Mouse (Mus musculus) urinary bladder, adult 18-20 months (tissue): ENCODE measurements at regions not wholly inside any gene's neighbourhood (a gene's known extent, or its start where the extent isn't known, plus 50 kb on each side); places are given as distances from the start of the nearest gene placed in this dataset.

Experiments used
- DNase-seq, 2 experiments: peaks; one replicate each; pipeline ENCODE4 v3.0.0; 2022; ENCODE audit warnings: low spot score in 2 of 2, mixed read lengths in 2 of 2

DNA sequence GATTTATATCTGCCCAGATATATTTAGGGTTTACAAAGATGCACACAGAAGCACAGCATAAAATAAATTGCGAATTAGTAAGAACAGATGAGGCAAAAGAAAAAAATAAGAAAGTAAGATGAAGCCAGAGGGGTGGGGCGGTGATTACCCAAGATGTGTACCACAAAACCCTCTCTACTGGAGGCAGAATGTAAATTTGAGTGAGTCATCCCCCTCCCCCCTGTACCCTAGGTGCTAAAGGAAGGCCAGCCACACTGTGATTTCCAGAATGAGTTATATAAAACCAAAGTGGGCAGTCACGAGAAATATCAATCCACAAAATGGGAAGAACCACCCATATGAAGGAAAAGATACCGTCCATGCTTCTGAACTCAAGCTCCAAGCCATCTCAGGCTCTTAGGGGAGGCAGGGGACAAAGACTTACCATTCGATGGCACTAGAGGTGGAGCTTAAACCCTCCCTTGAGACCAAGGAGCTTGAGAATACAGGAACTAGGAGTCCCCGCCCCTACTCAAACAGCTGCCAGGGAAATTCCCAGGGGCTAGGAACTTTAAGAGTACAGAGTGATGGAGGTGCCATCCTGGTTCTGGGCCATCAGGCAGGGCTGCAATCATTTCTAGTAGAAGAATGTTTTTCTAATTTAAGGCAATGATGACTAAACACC, 383.8 kb downstream of the Bcor start:
- no peak for DNase-seq

DNA sequence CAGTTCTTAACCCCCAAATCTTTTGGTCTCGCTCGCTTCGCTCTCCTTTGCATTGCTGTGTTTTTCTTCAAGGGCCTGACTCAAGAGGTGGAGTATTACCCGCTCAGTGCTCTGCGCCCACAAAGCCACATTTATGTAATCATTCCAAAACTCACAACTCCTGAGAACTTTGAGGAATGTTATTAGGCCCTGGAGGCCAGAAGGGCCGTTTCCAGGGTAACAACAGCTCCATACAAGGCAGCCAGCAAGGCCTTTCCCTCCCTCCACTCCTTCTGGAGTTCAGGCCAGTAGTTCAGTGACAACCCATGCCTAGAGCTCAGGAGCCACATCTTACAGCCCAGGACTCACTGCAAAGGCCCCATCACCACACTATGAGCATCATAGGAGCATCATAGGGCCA, 365.1 kb downstream of the Bcor start:
- DNase-seq: no peak

GRCm38 (mm10) chrX:11797870-11798269, 362.3 kb downstream of the Bcor start:
- DNase-seq: no peak

- DNase-seq: no peak
Measured at GRCm38 (mm10) chrX:11798326-11798725, 361.8 kb downstream of the Bcor start.

DNA sequence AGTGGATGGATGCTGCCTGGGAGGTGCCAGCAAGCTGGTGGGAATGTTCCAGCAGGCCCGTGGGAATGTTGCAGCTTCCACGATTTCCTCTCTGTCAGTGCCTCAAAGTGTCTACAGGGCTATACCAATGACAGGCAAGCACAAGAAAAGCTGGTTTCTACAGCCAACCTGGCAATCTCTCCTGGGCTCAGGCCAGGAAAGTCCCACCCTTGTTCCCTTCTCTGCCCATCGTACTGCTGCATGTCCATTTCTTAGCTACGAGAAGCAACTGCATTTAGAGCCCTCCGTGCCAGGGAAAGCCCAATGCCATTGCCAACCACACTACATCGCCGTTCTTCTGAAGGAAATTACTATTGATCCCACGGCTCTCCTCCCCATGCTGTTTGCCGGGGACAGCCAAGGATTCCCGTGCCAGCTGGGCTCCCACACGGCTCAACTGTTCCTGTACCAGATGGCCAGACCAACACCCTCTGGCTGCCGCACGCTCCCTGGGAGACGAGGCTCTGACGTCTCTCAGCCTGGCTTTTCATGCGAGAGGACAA, 359.7 kb downstream of the Bcor start:
- no peak for DNase-seq

DNA sequence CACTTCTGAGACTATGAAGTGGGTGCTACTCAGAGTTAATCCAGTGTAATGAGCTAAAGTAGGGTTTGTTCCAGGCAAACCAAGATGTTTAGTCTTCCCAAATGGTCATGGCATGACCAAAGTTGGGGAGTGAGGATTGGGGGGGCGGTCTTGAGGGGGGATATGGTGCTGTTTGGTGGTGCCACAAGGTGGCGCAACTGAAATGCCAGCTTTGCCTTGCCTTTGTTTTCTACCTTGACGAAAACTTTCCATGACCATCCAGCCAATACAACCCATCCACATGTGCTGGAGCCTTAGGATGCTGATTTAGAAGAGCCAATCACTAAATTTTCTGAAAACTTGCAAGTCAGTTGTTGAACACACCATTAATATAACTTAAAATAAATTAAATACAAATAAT, 358.9 kb downstream of the Bcor start:
- DNase-seq: no peak

- DNase-seq: no peak
Measured at GRCm38 (mm10) chrX:11801621-11802020, 358.5 kb downstream of the Bcor start.

DNA sequence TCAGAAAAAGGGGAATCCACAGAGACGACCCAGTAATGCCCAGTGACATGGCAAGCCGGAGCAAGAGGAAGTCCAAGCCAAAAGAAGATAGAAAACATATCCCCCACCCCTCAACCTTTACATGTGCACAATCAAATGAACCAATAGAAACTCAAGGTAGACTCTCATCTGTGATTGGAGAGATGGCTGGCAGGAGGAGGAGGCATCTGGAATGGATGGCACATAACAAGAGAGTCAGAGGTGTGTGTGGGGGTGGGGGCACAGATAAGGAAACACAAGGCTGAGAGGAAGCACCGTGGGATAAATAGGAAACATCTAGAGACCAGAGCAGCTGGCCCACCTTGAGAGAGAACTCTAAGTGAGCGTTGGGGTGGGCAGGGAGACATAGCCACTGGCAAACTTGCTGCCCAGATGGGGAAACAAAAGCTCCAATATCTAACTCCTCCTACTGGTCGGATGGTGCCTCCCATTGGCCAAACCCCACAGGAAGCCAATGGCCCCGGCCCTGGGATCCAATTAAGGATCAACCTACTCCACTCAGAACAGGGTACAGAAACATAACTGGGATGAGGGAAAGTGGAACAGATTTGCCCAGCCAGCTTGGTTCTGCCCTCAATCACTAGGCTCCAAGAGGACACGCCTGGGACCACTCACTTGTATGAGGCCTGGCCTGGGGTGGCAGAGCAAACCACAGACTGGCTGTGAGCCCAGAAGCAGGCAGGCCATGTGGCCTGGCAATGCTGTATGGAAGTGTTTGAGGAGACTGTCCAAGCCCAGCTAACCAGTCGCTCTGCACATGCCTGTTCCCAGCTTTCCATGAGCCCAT, 357.9 kb downstream of the Bcor start:
- no peak for DNase-seq

- no peak for DNase-seq
Measured at GRCm38 (mm10) chrX:11803239-11803638, 356.9 kb downstream of the Bcor start.

DNA sequence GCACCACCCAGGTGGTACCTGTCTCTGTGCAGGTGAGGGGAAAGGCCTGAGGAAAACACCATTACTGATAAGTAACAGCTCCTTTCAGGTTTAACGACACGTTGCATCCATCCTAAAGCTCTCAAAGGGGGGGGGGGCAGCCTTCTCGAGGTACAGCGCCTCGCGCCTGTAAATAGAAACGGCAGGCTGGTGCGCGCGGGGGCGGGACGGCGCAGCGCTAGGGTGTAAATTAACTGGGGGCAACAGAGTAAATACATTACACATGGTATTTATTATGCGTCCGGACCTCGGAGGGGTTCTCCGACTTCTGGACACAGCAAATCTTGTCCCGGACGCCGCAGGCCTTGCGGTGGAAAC, 353.3 kb downstream of the Bcor start:
- DNase-seq: no peak

DNA sequence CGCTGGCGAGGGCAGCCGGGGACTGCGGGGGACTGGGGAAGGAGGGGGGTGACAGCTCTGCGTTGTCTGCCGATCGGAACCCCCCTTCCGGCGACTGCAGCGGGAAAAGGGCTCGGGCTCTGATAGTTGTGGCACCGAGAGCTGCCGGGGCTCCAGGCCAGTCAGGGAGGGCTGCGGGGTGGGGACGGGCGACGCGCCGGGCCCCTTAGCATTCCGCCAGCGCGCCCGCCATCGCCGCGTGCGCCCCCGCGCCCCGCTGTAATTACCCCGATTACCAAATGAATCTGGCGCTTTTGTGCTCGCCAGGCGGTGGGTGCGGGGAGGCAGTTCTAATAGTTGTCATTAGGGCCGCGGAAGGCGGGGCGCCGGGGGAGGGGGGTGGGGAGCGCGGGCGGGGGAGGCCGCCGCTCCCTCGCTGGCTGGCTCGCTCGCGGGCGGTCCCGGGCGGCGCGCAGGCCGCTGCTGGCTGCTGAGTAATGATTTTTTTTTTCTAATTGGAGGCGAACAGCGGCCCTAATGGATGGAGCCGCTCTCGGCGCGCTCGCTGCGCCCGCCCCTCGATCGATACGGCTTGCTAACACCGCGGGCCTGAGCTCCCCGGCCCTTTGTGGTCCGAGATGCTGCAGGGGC, 352.8 kb downstream of the Bcor start:
- no peak for DNase-seq

DNA sequence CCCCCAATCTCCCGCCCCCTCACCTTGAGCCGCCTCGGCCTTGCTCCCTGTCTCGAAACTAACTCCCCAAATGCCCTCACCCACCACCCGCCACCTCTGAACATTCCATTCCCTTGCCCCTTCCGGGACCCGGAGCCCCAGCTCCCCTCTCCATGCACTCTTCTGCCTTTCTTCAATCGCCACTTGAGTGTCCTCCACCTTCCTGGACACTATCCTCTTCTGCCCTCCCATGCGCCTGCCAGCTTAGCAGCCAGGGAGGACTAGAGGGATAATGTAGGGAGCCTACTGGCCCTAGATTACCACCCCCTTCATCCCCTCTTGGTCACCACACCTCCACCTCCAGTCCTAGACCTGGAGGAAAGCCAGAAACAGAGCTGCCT, 352.3 kb downstream of the Bcor start:
- no peak for DNase-seq

GRCm38 (mm10) chrX:11808911-11809310, 351.2 kb downstream of the Bcor start:
- no peak for DNase-seq

- no peak for DNase-seq
Measured at GRCm38 (mm10) chrX:11814861-11815260, 345.3 kb downstream of the Bcor start.

- DNase-seq: no peak
Measured at GRCm38 (mm10) chrX:11815864-11816263, 344.3 kb downstream of the Bcor start.

DNA sequence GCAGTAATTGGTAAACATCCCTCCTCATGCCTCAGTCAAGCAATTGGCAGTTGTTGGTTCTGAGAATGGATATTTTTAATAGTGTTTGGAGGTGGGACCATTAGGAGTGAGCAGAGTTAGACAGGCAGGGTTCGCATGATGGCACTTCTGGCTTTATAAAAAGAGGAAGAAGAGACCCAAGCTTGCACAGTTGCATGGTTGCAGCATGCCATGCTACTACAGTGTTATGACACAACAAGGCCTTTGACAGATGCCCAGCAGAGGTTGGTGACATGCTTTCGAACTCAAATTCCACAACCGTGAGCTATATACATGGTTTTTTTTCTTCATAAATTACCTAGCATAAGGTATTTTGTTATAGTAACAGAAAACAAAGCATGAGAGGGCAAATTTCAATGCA, 341.5 kb downstream of the Bcor start:
- DNase-seq: no peak

- peak in 1 of 2 experiments; percentile 49 for DNase-seq
Measured at GRCm38 (mm10) chrX:11821165-11821564, 339.0 kb downstream of the Bcor start.

DNA sequence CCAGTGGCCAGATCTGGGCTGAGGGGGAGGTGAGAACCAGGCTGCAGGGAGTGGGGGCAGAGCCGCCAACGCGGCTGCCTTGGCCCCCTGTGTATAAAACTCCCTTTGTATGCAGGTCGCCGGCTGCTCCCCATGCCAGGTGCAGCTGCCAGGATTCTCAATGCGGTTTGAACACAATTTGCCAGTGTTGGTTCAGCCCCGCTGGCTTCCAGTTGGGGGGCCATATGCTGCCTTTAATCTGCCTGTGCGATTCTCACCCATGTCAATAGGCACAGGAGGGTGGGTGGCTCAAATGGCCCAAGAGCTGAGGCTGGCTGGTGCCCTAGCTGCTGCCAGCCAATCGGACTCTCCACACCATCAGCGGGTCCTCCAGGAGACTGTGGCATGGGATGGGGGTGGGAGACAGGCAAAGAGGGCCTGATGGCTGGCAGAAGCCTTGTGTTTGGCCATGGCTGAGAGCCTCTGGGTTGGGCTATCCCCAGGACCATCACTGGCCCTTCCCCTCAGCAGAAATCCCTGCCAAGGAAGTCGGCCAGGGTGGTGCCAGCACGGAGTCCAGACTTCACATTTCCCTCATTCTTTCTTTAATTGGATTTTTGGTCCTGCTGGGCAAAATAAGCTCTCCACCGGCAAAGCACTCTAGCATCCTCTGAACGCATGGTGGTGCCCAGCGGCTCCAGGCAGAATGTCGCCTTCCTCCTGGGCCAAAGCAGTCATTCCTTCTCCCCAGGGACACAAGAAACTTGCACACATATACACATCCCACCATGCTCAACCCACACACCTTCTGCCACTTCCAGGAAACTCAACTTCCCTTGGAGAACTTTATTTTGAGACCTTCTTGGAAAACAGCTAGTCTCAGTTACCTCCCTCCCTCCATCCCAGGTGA, 338.0 kb downstream of the Bcor start:
- DNase-seq: no peak

DNA sequence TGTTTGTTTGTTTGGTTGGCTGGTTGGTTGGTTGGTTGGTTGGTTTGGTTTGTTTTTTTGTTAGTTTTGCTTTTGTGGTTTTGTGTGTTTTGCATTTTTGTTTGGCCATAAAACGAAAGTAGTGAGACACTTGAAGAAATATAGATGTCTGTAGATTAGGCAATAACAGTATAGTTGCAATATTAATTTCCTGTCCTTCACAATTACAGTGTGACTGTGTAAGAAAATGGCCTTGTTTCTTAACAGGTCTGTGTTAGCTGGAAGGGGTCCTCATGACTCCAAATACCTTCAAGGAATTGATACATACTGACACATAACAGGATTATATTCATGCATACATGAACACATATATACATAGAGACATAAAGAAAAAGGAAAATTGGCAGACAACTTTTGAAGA, 334.2 kb downstream of the Bcor start:
- no peak for DNase-seq

- DNase-seq: no peak
Measured at GRCm38 (mm10) chrX:11826737-11827408, 333.3 kb downstream of the Bcor start.

GRCm38 (mm10) chrX:11829411-11830002, 330.6 kb downstream of the Bcor start:
- DNase-seq: no peak
